Mouse (Mus musculus) erythroblast, embryonic 14.5 days (primary cell): ENCODE data around the gene Slc9a3r1. TPM values are rescaled to one million over a fixed set of nuclear protein-coding genes. Genes with fewer than 3 reads are reported as not detected.

Source experiments
- H3K27me3 ChIP-seq: 2 replicates; pipeline ENCODE4 v1.6.1; 2012; ENCODE audit warnings: inconsistent platforms; ENCODE audit not compliant: control insufficient read depth
- H3K36me3 ChIP-seq: 2 replicates; pipeline ENCODE4 v1.6.1; 2012; ENCODE audit warnings: mild to moderate bottlenecking, inconsistent platforms; ENCODE audit not compliant: control insufficient read depth
- H3K4me1 ChIP-seq: 2 replicates; pipeline ENCODE4 v1.6.1; 2012; ENCODE audit warnings: inconsistent platforms; ENCODE audit not compliant: control insufficient read depth
- H3K4me3 ChIP-seq: replicated peaks from 2 replicates; pipeline ENCODE3; 2012; ENCODE audit warnings: moderate library complexity, mild to moderate bottlenecking, inconsistent platforms
- H3K9me3 ChIP-seq: 2 replicates; pipeline ENCODE4 v1.6.1; 2012; ENCODE audit warnings: low read length, inconsistent platforms, mixed read lengths; ENCODE audit not compliant: control insufficient read depth
- GATA1 ChIP-seq: IDR thresholded peaks from 2 replicates; pipeline ENCODE4 v1.6.1; 2012; ENCODE audit warnings: low read length, inconsistent platforms, mixed read lengths
- TAL1 ChIP-seq: IDR thresholded peaks from 3 replicates; pipeline ENCODE4 v1.6.1; 2012; ENCODE audit warnings: low read length, inconsistent platforms, mixed read lengths
- polyA plus RNA-seq: library from polyadenylated mRNA; stranded (reverse); fragments of >175 nt; gene quantifications from 2 replicates; pipeline ENCODE4 v1.2.3, GENCODE M21; 2012

The Slc9a3r1 gene
- polyA plus RNA-seq, 1 experiment = 2.1 TPM

- H3K4me3 ChIP-seq = no peak overlapping the region
- H3K9me3 ChIP-seq = no peaks in the 10 kb centered on the region
- H3K4me1 ChIP-seq = no peaks in the 10 kb centered on the region
- H3K27me3 ChIP-seq = no peaks in the 10 kb centered on the region
- TF ChIP-seq TAL1 (no peak), GATA1 (no peak)
- no peaks in the 10 kb centered on the region; the same call in 1 of the 2 replicates for H3K36me3 ChIP-seq
Observed at GRCm38 (mm10) chr11:115226811-115227491, 63.8 kb downstream of the Slc9a3r1 start.

GRCm38 (mm10) chr11:115227640-115228039, 64.5 kb downstream of the Slc9a3r1 start:
- H3K36me3 ChIP-seq = no peaks in the 10 kb centered on the region; the same call in 1 of the 2 replicates
- no peak overlapping the region for H3K4me3 ChIP-seq
- no peaks in the 10 kb centered on the region for H3K4me1 ChIP-seq
- H3K27me3 ChIP-seq = no peaks in the 10 kb centered on the region
- TF ChIP-seq GATA1 (no peak), TAL1 (no peak)
- no peaks in the 10 kb centered on the region for H3K9me3 ChIP-seq

- H3K9me3 ChIP-seq = no peaks in the 10 kb centered on the region
- TF ChIP-seq GATA1 (no peak), TAL1 (no peak)
- H3K4me1 ChIP-seq = no peaks in the 10 kb centered on the region
- H3K4me3 ChIP-seq = no peak overlapping the region
- no peaks in the 10 kb centered on the region; the same call in 1 of the 2 replicates for H3K36me3 ChIP-seq
- no peaks in the 10 kb centered on the region for H3K27me3 ChIP-seq
Observed at GRCm38 (mm10) chr11:115228430-115228829, 65.3 kb downstream of the Slc9a3r1 start.

GRCm38 (mm10) chr11:115229021-115229930, 66.1 kb downstream of the Slc9a3r1 start:
- H3K4me1 ChIP-seq = no peaks in the 10 kb centered on the region
- H3K27me3 ChIP-seq = no peaks in the 10 kb centered on the region
- no peaks in the 10 kb centered on the region for H3K9me3 ChIP-seq
- H3K4me3 ChIP-seq = no peak overlapping the region
- TF ChIP-seq TAL1 = no peak
- TF ChIP-seq GATA1 = no peak
- H3K36me3 ChIP-seq = no peaks in the 10 kb centered on the region; the same call in 1 of the 2 replicates

Other genes with a start within 250 kb of the Slc9a3r1 start
- gene Cd300lb, start 229.0 kb upstream of the Slc9a3r1 start, polyA plus RNA-seq = not detected in 2 replicates
- gene Cd300c, start 194.2 kb upstream of the Slc9a3r1 start, polyA plus RNA-seq = not detected in 2 replicates
- gene Cd300ld, start 173.4 kb upstream of the Slc9a3r1 start, polyA plus RNA-seq = not detected in 2 replicates
- not detected in 2 replicates for gene Cd300c2, start 161.5 kb upstream of the Slc9a3r1 start, polyA plus RNA-seq
- gene Cd300ld2, start 147.1 kb upstream of the Slc9a3r1 start, polyA plus RNA-seq = not detected in 2 replicates
- gene Cd300ld4, start 136.3 kb upstream of the Slc9a3r1 start, polyA plus RNA-seq = not detected in 2 replicates
- gene Cd300ld5, start 125.6 kb upstream of the Slc9a3r1 start, polyA plus RNA-seq = not detected in 2 replicates
- not detected in 2 replicates for gene Cd300ld3, start 114.9 kb upstream of the Slc9a3r1 start, polyA plus RNA-seq
- not detected in 2 replicates for gene Cd300e, start 101.2 kb upstream of the Slc9a3r1 start, polyA plus RNA-seq
- gene Rab37, start 71.9 kb upstream of the Slc9a3r1 start, polyA plus RNA-seq = 0.01 TPM in 1 of 2 replicates, not detected in the other
- gene Cd300lf, start 29.3 kb upstream of the Slc9a3r1 start, polyA plus RNA-seq = not detected in 2 replicates
- gene Tmem104, start 24.1 kb downstream of the Slc9a3r1 start, polyA plus RNA-seq = 0.21 and 0.29 TPM in 2 replicates
- 0.99 and 1.5 TPM in 2 replicates for gene Nat9, start 24.5 kb downstream of the Slc9a3r1 start, polyA plus RNA-seq
- gene Grin2c, start 103.9 kb downstream of the Slc9a3r1 start, polyA plus RNA-seq = 0.01 TPM in 2 replicates
- gene Fdxr, start 113.7 kb downstream of the Slc9a3r1 start, polyA plus RNA-seq = 1.3 and 1.5 TPM in 2 replicates
- gene Fads6, start 134.3 kb downstream of the Slc9a3r1 start, polyA plus RNA-seq = 0.01 TPM in 1 of 2 replicates, not detected in the other
- gene Otop2, start 143.8 kb downstream of the Slc9a3r1 start, polyA plus RNA-seq = not detected in 2 replicates
- not detected in 2 replicates for gene Ush1g, start 158.7 kb downstream of the Slc9a3r1 start, polyA plus RNA-seq
- gene Otop3, start 171.4 kb downstream of the Slc9a3r1 start, polyA plus RNA-seq = not detected in 2 replicates
- 0.03 TPM in 1 of 2 replicates, not detected in the other for gene Hid1, start 204.4 kb downstream of the Slc9a3r1 start, polyA plus RNA-seq
- gene Cdr2l, start 218.6 kb downstream of the Slc9a3r1 start, polyA plus RNA-seq = 0.01 TPM in 1 of 2 replicates, not detected in the other
- gene Mrpl58, start 240.4 kb downstream of the Slc9a3r1 start, polyA plus RNA-seq = 5.7 and 6.6 TPM in 2 replicates